Mouse (Mus musculus): ENCODE results near the gene Mpz. TPM values are rescaled to one million over a fixed set of nuclear protein-coding genes. Genes with fewer than 3 reads are reported as not detected.

Gene Mpz
- 1.9 TPM for polyA plus RNA-seq (2014; fragmentation: Illumina TruSeq; extraction: RNeasy Lipid Tissue Mini Kit (QIAGEN cat#74804); ENCODE audit: low read depth, low replicate concordance)

GRCm38 (mm10) chr1:171149974-171150760, at the start of gene Mpz, which contains the start of gene Sdhc:
TSS of gene Mpz (plus strand) at chr1:171150711.
TSS of gene Sdhc (minus strand) at chr1:171150603.

GRCm38 (mm10) chr1:171113873-171114299, 36.6 kb upstream of the Mpz start, which contains the start of gene Cfap126:
TSS of gene Cfap126 (plus strand) at chr1:171113918.

GRCm38 (mm10) chr1:171195887-171196397, 45.4 kb downstream of the Mpz start, which contains the start of gene Pcp4l1:
TSS of gene Pcp4l1 (minus strand) at chr1:171196268.

Other genes with a start within 250 kb of the Mpz start
- not detected for gene Fcrlb, start 237.8 kb upstream of the Mpz start, polyA plus RNA-seq (2014; fragmentation: Illumina TruSeq; extraction: RNeasy Lipid Tissue Mini Kit (QIAGEN cat#74804); ENCODE audit: low read depth, low replicate concordance)
- gene Fcrla, start 223.1 kb upstream of the Mpz start, polyA plus RNA-seq (2014; fragmentation: Illumina TruSeq; extraction: RNeasy Lipid Tissue Mini Kit (QIAGEN cat#74804); ENCODE audit: low read depth, low replicate concordance), result 1.1 TPM
- gene Fcgr2b, start 174.2 kb upstream of the Mpz start, polyA plus RNA-seq (2014; fragmentation: Illumina TruSeq; extraction: RNeasy Lipid Tissue Mini Kit (QIAGEN cat#74804); ENCODE audit: low read depth, low replicate concordance), result 104 TPM
- 2.0 TPM for gene Fcgr4, start 131.8 kb upstream of the Mpz start, polyA plus RNA-seq (2014; fragmentation: Illumina TruSeq; extraction: RNeasy Lipid Tissue Mini Kit (QIAGEN cat#74804); ENCODE audit: low read depth, low replicate concordance)
- gene Fcgr3, start 85.8 kb upstream of the Mpz start, polyA plus RNA-seq (2014; fragmentation: Illumina TruSeq; extraction: RNeasy Lipid Tissue Mini Kit (QIAGEN cat#74804); ENCODE audit: low read depth, low replicate concordance), result 42.1 TPM
- 23.4 TPM for gene Cfap126, start 36.8 kb upstream of the Mpz start, polyA plus RNA-seq (2014; fragmentation: Illumina TruSeq; extraction: RNeasy Lipid Tissue Mini Kit (QIAGEN cat#74804); ENCODE audit: low read depth, low replicate concordance)
- gene Sdhc, start 108 bp upstream of the Mpz start, polyA plus RNA-seq (2014; fragmentation: Illumina TruSeq; extraction: RNeasy Lipid Tissue Mini Kit (QIAGEN cat#74804); ENCODE audit: low read depth, low replicate concordance), result 135 TPM
- 16.3 TPM for gene Pcp4l1, start 45.6 kb downstream of the Mpz start, polyA plus RNA-seq (2014; fragmentation: Illumina TruSeq; extraction: RNeasy Lipid Tissue Mini Kit (QIAGEN cat#74804); ENCODE audit: low read depth, low replicate concordance)
- not detected for gene Nr1i3, start 63.3 kb downstream of the Mpz start, polyA plus RNA-seq (2014; fragmentation: Illumina TruSeq; extraction: RNeasy Lipid Tissue Mini Kit (QIAGEN cat#74804); ENCODE audit: low read depth, low replicate concordance)
- gene Tomm40l, start 71.8 kb downstream of the Mpz start, polyA plus RNA-seq (2014; fragmentation: Illumina TruSeq; extraction: RNeasy Lipid Tissue Mini Kit (QIAGEN cat#74804); ENCODE audit: low read depth, low replicate concordance), result 23.7 TPM
- gene Apoa2, start 74.3 kb downstream of the Mpz start, polyA plus RNA-seq (2014; fragmentation: Illumina TruSeq; extraction: RNeasy Lipid Tissue Mini Kit (QIAGEN cat#74804); ENCODE audit: low read depth, low replicate concordance), result 1.1 TPM
- gene Fcer1g, start 83.7 kb downstream of the Mpz start, polyA plus RNA-seq (2014; fragmentation: Illumina TruSeq; extraction: RNeasy Lipid Tissue Mini Kit (QIAGEN cat#74804); ENCODE audit: low read depth, low replicate concordance), result 58.9 TPM
- 1.8 TPM for gene Adamts4, start 99.7 kb downstream of the Mpz start, polyA plus RNA-seq (2014; fragmentation: Illumina TruSeq; extraction: RNeasy Lipid Tissue Mini Kit (QIAGEN cat#74804); ENCODE audit: low read depth, low replicate concordance)
- 176 TPM for gene Ndufs2, start 100.7 kb downstream of the Mpz start, polyA plus RNA-seq (2014; fragmentation: Illumina TruSeq; extraction: RNeasy Lipid Tissue Mini Kit (QIAGEN cat#74804); ENCODE audit: low read depth, low replicate concordance)
- gene B4galt3, start 119.6 kb downstream of the Mpz start, polyA plus RNA-seq (2014; fragmentation: Illumina TruSeq; extraction: RNeasy Lipid Tissue Mini Kit (QIAGEN cat#74804); ENCODE audit: low read depth, low replicate concordance), result 40.5 TPM
- gene Ppox, start 130.5 kb downstream of the Mpz start, polyA plus RNA-seq (2014; fragmentation: Illumina TruSeq; extraction: RNeasy Lipid Tissue Mini Kit (QIAGEN cat#74804); ENCODE audit: low read depth, low replicate concordance), result 43.4 TPM
- gene Usp21, start 137.3 kb downstream of the Mpz start, polyA plus RNA-seq (2014; fragmentation: Illumina TruSeq; extraction: RNeasy Lipid Tissue Mini Kit (QIAGEN cat#74804); ENCODE audit: low read depth, low replicate concordance), result 28.1 TPM
- gene Ufc1, start 144.3 kb downstream of the Mpz start, polyA plus RNA-seq (2014; fragmentation: Illumina TruSeq; extraction: RNeasy Lipid Tissue Mini Kit (QIAGEN cat#74804); ENCODE audit: low read depth, low replicate concordance), result 139 TPM
- 39.7 TPM for gene Dedd, start 178.4 kb downstream of the Mpz start, polyA plus RNA-seq (2014; fragmentation: Illumina TruSeq; extraction: RNeasy Lipid Tissue Mini Kit (QIAGEN cat#74804); ENCODE audit: low read depth, low replicate concordance)
- 95.7 TPM for gene Nit1, start 194.9 kb downstream of the Mpz start, polyA plus RNA-seq (2014; fragmentation: Illumina TruSeq; extraction: RNeasy Lipid Tissue Mini Kit (QIAGEN cat#74804); ENCODE audit: low read depth, low replicate concordance)
- 72.2 TPM for gene Pfdn2, start 195.0 kb downstream of the Mpz start, polyA plus RNA-seq (2014; fragmentation: Illumina TruSeq; extraction: RNeasy Lipid Tissue Mini Kit (QIAGEN cat#74804); ENCODE audit: low read depth, low replicate concordance)
- 5.5 TPM for gene Klhdc9, start 210.1 kb downstream of the Mpz start, polyA plus RNA-seq (2014; fragmentation: Illumina TruSeq; extraction: RNeasy Lipid Tissue Mini Kit (QIAGEN cat#74804); ENCODE audit: low read depth, low replicate concordance)
- gene Nectin4, start 219.4 kb downstream of the Mpz start, polyA plus RNA-seq (2014; fragmentation: Illumina TruSeq; extraction: RNeasy Lipid Tissue Mini Kit (QIAGEN cat#74804); ENCODE audit: low read depth, low replicate concordance), result 27.6 TPM
- gene Arhgap30, start 238.2 kb downstream of the Mpz start, polyA plus RNA-seq (2014; fragmentation: Illumina TruSeq; extraction: RNeasy Lipid Tissue Mini Kit (QIAGEN cat#74804); ENCODE audit: low read depth, low replicate concordance), result 6.5 TPM